Mouse (Mus musculus) forebrain, embryonic 11.5 days (tissue): ENCODE measurements at regions not wholly inside any gene's neighbourhood (a gene's known extent, or its start where the extent isn't known, plus 50 kb on each side); places are given as distances from the start of the nearest gene placed in this dataset.

Experiments
- ATAC-seq: fragments of 200-750 bp; cut with Nextera tagmentation; replicated peaks from 2 replicates; pipeline ENCODE4 v1.8.0; 2017; ENCODE audit warnings: moderate TSS enrichment; ENCODE audit not compliant: low FRiP score
- DNase-seq: peaks from one replicate; pipeline ENCODE4 v3.0.0-alpha.2; 2017; ENCODE audit warnings: low spot score
- H3K27ac ChIP-seq: fragments of 300-500 bp; sonication (generic); 2 replicates; pipeline ENCODE4 v1.5.1; 2014; ENCODE audit warnings: low read depth, low read length
- H3K27me3 ChIP-seq: fragments of 300-500 bp; sonication (generic); 2 replicates; pipeline ENCODE4 v1.6.1; 2014; ENCODE audit warnings: mild to moderate bottlenecking, low read length, mixed read lengths; ENCODE audit not compliant: control insufficient read depth, insufficient read depth
- H3K36me3 ChIP-seq: fragments of 300-500 bp; sonication (generic); 2 replicates; pipeline ENCODE4 v1.6.1; 2014; ENCODE audit warnings: mild to moderate bottlenecking, low read length, moderate library complexity, mixed read lengths; ENCODE audit not compliant: control insufficient read depth, insufficient read depth
- H3K4me1 ChIP-seq: fragments of 300-500 bp; sonication (generic); replicated peaks from 2 replicates; pipeline ENCODE4 v1.6.1; 2014; ENCODE audit warnings: low read length, mixed read lengths; ENCODE audit not compliant: control insufficient read depth, insufficient read depth
- H3K4me2 ChIP-seq: fragments of 300-500 bp; sonication (generic); 2 replicates; pipeline ENCODE4 v1.6.1; 2014; ENCODE audit warnings: low read depth, mild to moderate bottlenecking, low read length, moderate library complexity, mixed read lengths; ENCODE audit not compliant: severe bottlenecking
- H3K4me3 ChIP-seq: fragments of 300-500 bp; sonication (generic); 2 replicates; pipeline ENCODE4 v1.5.1; 2014; ENCODE audit warnings: low read depth, low read length
- H3K9ac ChIP-seq: fragments of 300-500 bp; sonication (generic); 2 replicates; pipeline ENCODE4 v1.6.1; 2014; ENCODE audit warnings: low read length
- H3K9me3 ChIP-seq: fragments of 300-500 bp; sonication (generic); 2 replicates; pipeline ENCODE4 v1.6.1; 2016; ENCODE audit warnings: low read length, mixed read lengths; ENCODE audit not compliant: control insufficient read depth
- WGBS: fragments of 180-500 bp; shearing (Covaris S2); extraction: QIAGEN DNeasy Blood & Tissue Kit; methylation state at CpG from one replicate; pipeline ENCODE4 v1.1.7; 2014; 5-methylcytosine and 5-hydroxymethylcytosine counted together

- no peak overlapping the region for H3K9ac ChIP-seq
- H3K27me3 ChIP-seq, result no peaks in the 10 kb centered on the region
- no peak overlapping the region for H3K27ac ChIP-seq
- no peaks in the 10 kb centered on the region for H3K9me3 ChIP-seq
- no peak overlapping the region for H3K4me2 ChIP-seq
- H3K4me3 ChIP-seq, result no peak overlapping the region
- DNase-seq (no peak), ATAC-seq (no peak)
- H3K36me3 ChIP-seq, result no peaks in the 10 kb centered on the region
- H3K4me1 ChIP-seq, result no peaks in the 10 kb centered on the region
Observed at GRCm38 (mm10) chr4:64811974-64812373, 312.0 kb upstream of the Pappa start.

- H3K4me3 ChIP-seq, result no peak overlapping the region
- WGBS, result 80% methylated on average over 4 of the region's 4 CpGs
- H3K36me3 ChIP-seq, result no peaks in the 10 kb centered on the region
- ATAC-seq, result no peak
- no peaks in the 10 kb centered on the region for H3K9me3 ChIP-seq
- H3K27me3 ChIP-seq, result no peaks in the 10 kb centered on the region
- no peak overlapping the region for H3K4me2 ChIP-seq
- DNase-seq, result no peak
- H3K4me1 ChIP-seq, result no peaks in the 10 kb centered on the region
- no peak overlapping the region for H3K9ac ChIP-seq
- H3K27ac ChIP-seq, result no peak overlapping the region
Observed at GRCm38 (mm10) chr4:64812812-64813211, 311.2 kb upstream of the Pappa start.

GRCm38 (mm10) chr4:64832882-64833281, 291.1 kb upstream of the Pappa start:
- ATAC-seq, result no peak; the same call in 1 of the 2 replicates
- Histone ChIP-seq H3K4me3 (no peak overlapping the region), H3K9me3 (no peaks in the 10 kb centered on the region), H3K27me3 (no peaks in the 10 kb centered on the region), H3K4me2 (no peak overlapping the region), H3K36me3 (no peaks in the 10 kb centered on the region), H3K27ac (no peak overlapping the region), H3K4me1 (no peaks in the 10 kb centered on the region), H3K9ac (no peak overlapping the region)
- DNase-seq, result no peak
- 39% methylated on average over 2 of the region's 2 CpGs for WGBS

- ATAC-seq (no peak), DNase-seq (no peak)
- H3K9ac ChIP-seq, result no peak overlapping the region
- H3K27me3 ChIP-seq, result no peaks in the 10 kb centered on the region
- WGBS, result 80% methylated on average over 2 of the region's 2 CpGs
- H3K4me1 ChIP-seq, result no peaks in the 10 kb centered on the region
- H3K9me3 ChIP-seq, result no peaks in the 10 kb centered on the region
- H3K27ac ChIP-seq, result no peak overlapping the region
- no peak overlapping the region for H3K4me3 ChIP-seq
- H3K4me2 ChIP-seq, result no peak overlapping the region
- no peaks in the 10 kb centered on the region for H3K36me3 ChIP-seq
Observed at GRCm38 (mm10) chr4:64874521-64874920, 249.5 kb upstream of the Pappa start.

GRCm38 (mm10) chr4:64876924-64877323, 247.1 kb upstream of the Pappa start:
- Histone ChIP-seq H3K9ac (no peak overlapping the region), H3K36me3 (no peaks in the 10 kb centered on the region), H3K4me2 (no peak overlapping the region), H3K9me3 (no peaks in the 10 kb centered on the region), H3K27me3 (no peaks in the 10 kb centered on the region), H3K27ac (no peak overlapping the region), H3K4me1 (no peaks in the 10 kb centered on the region), H3K4me3 (no peak overlapping the region)
- ATAC-seq (no peak), DNase-seq (no peak)
- WGBS, result 98% methylated on average over 1 of the region's 1 CpGs

GRCm38 (mm10) chr4:64897935-64898334, 226.0 kb upstream of the Pappa start:
- no peak overlapping the region for H3K4me3 ChIP-seq
- H3K9ac ChIP-seq, result no peak overlapping the region
- 86% methylated on average over 3 of the region's 3 CpGs for WGBS

GRCm38 (mm10) chr4:64901091-64901845, 222.7 kb upstream of the Pappa start:
- H3K36me3 ChIP-seq, result no peaks in the 10 kb centered on the region
- no peaks in the 10 kb centered on the region for H3K27me3 ChIP-seq
- H3K9ac ChIP-seq, result no peak overlapping the region
- no peaks in the 10 kb centered on the region for H3K9me3 ChIP-seq
- no peak overlapping the region for H3K27ac ChIP-seq
- no peaks in the 10 kb centered on the region for H3K4me1 ChIP-seq
- H3K4me2 ChIP-seq, result no peak overlapping the region
- no peak for ATAC-seq
- WGBS, result 88% methylated on average over 5 of the region's 5 CpGs
- no peak overlapping the region for H3K4me3 ChIP-seq
- no peak for DNase-seq

More at GRCm38 (mm10) chr4:64897935-64898334, 226.0 kb upstream of the Pappa start:
- no peak overlapping the region for H3K4me2 ChIP-seq
- no peaks in the 10 kb centered on the region for H3K9me3 ChIP-seq
- ATAC-seq (no peak), DNase-seq (no peak)
- H3K4me1 ChIP-seq, result no peaks in the 10 kb centered on the region
- H3K36me3 ChIP-seq, result no peaks in the 10 kb centered on the region
- H3K27me3 ChIP-seq, result no peaks in the 10 kb centered on the region
- H3K27ac ChIP-seq, result no peak overlapping the region

- H3K36me3 ChIP-seq, result no peaks in the 10 kb centered on the region
- DNase-seq (no peak), ATAC-seq (no peak)
- H3K4me3 ChIP-seq, result no peak overlapping the region
- H3K4me2 ChIP-seq, result no peak overlapping the region
- H3K4me1 ChIP-seq, result no peaks in the 10 kb centered on the region
- no peaks in the 10 kb centered on the region for H3K27me3 ChIP-seq
- no peaks in the 10 kb centered on the region for H3K9me3 ChIP-seq
- H3K27ac ChIP-seq, result no peak overlapping the region
- H3K9ac ChIP-seq, result no peak overlapping the region
Observed at GRCm38 (mm10) chr4:64923751-64924150, 200.2 kb upstream of the Pappa start.

- Histone ChIP-seq H3K4me2 (no peak overlapping the region), H3K27me3 (no peaks in the 10 kb centered on the region), H3K36me3 (no peaks in the 10 kb centered on the region), H3K9me3 (no peaks in the 10 kb centered on the region), H3K4me3 (no peak overlapping the region), H3K4me1 (no peaks in the 10 kb centered on the region), H3K9ac (no peak overlapping the region), H3K27ac (no peak overlapping the region)
- no peak for ATAC-seq
- WGBS, result 69% methylated on average over 2 of the region's 2 CpGs
- no peak for DNase-seq
Observed at GRCm38 (mm10) chr4:64928553-64928952, 195.4 kb upstream of the Pappa start.
